Mouse (Mus musculus) left cerebral cortex, adult 11 months (tissue): Measurements from ENCODE around the gene Gdf2.
A peak's percentile ranks its signal among the peaks of the same experiment; 100 is the strongest.

Experiments used
- DNase-seq: peaks from one replicate; pipeline ENCODE4 v3.0.0; 2022; ENCODE audit warnings: low spot score

Gdf2 gene

DNA sequence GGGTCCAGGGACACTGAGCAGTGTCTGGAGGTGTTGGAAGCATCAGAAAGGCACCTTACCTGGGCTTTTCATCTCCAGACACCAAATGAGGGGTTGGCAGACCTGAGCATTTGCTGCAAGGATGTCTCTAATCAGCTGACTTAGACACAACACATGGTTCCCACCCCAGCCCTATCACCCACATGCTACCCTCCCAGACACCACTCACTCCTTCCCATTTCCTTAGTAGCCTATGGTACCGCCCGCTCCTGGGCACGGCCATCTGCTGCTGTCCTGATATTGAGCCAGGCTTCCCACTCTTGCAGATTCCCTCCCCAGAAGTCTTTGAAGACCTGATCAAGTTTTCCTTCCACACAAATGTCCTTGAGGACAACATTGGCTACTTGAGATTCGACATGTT is 17.3 kb downstream of the Gdf2 start:
- no peak for DNase-seq

DNA sequence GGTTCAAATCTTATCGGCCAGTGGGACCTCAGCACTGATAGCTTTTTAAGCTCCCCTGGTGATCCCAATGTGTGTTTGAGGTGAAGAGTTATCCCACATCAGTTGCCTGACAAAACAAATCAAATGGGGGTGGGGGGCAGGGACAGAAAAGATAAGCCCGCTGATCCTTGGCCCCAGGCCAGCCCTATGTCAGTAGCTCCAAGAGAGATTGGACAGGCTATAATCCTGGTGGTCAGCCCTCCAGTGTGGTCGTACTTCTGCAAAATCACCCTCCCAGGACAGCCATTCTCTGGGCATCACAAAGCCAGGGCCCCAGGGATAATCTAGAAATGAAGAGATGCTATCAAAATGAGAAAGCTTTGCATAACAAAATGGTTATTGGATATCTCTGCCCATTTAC is 18.0 kb downstream of the Gdf2 start:
- DNase-seq: no peak

DNA sequence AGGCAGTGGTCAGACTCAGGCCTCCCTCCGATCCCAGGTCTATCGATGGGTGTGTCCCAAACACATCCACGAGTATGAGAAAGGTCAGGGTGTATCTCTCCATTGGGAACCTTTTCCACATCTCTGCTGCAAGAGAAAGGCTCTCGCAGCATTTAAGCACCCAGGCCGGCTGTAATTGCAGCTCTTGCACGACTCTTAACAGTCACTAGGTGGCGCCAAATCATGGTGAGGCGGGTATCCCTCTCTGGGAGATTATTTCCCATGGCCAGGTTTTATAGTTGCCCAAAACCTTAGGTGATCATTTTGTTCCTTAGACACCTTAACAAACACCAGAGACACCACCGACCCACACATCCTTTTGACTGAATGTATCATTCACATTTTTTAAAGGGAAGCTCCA is 18.5 kb downstream of the Gdf2 start:
- DNase-seq: peak; percentile 40

DNA sequence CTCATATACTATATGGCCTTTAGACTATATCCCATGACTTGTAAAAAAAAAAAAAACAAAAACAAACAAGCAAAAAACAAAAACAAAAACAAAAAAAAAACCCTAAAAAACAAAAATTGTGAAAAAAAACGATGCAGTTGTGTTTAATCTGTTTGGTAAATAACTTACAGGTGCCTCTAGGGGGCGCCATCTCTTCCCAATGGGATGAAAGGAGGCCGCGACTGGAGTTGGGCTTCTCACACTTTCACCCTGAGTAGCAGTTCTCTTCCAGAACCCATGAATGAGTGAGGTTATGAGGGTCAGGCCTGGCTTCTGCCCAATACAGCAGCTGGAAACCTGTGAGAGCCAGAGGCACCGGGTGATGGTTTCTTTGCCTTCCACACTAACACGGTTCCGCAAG is 24.8 kb downstream of the Gdf2 start:
- DNase-seq: no peak

DNA sequence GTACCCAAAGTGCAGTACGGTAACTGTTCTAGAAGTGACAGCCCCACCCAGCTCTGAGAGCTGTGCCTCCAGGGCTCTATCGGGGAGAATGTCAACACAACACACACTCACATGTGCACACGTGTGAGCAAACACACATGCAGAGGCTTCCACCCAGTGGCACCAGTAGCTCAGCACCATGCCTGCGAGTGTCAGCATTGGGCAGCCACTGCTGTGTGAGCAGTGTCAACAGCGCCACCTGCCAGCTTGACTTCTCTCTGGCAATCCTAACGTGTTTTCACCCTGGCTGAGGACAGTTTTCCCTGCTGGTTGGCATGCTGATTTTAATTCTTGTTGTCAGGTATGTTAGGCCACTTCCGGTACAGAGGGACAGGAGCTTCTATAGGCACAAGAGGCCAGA is 31.8 kb downstream of the Gdf2 start:
- no peak for DNase-seq

DNA sequence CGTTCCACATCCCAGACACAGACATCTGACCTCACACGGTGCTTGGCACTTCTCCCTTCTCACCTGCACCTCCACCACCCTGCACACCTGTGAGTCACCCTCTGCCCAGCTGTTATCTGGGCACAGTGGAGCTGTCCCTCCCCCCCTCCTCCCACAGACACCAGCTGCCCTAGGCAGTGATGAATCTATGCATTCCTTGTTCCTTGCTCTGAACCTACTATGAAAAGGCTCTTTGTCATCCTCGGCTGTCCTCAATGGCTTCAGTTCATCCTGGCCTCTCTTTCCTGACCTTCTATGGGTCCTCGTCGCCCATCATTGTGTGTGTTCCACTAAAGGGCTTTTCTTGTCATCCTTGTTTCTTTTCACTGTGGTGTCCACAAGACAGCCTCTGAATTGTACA is 33.9 kb downstream of the Gdf2 start:
- peak; percentile 26 for DNase-seq

DNA sequence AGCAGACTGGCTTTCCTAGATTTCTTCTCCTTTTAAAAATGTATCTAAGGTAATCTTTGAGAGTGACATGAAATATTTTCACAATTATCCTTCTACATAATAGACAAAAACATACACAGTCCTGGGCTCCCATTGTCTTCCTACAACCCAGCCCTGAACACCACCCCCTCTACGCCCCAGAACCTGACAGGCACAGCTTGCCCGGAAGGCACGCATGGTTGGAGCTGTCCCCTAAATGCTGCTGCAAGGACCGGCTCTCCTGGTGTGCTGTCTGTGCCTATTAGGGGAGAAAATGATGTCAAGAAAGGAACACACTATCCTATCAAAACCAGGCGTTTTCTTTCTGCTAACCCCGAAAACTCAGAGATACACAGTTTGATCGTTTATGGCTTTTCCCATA is 36.9 kb downstream of the Gdf2 start:
- DNase-seq: no peak

DNA sequence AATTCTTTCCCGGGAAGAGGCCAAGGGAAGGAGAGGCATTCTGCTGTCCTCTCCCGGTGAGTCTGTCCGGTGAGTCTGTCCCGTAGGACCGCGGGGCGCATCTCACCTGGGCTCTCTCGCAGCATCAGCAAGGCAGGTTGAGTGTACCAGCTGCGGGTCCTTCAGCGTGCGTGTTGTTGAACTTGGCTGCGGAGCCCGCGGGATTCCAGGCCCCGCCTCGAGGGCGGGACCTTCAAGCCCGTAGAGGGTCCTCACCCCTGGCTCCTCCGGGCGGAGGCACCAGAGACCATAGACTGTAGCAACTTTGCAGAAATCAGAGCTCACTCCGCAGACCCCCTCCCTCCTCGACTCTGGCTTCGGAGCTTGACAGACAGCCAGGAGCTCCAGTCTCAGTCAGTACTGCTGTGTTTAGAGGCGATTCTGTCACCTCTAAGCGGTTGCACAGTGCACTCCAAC is 37.8 kb downstream of the Gdf2 start, which contains the start of gene Zfp488:
TSS of gene Zfp488 (minus strand) at position 161 of the 456 bp plus-strand sequence.
- no peak for DNase-seq

DNA sequence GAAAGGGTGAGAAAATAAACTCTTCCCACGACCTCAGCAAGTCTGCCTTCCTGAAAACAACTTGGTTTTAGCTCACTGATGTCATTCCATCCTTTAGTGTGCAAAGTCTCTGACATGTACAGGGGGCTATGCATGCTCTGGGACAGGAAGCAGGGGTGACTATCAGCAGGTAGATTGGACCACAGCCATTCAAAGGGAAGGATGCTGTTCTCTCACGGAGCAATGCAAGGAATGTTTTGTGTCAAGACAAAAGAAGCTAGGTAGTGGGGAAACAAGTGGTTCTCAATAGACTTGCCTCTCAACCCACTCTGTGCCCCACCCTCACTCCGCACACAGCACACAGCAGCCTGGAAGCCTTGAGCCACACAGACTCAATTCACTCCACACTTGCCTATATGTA is 48.4 kb downstream of the Gdf2 start:
- no peak for DNase-seq

DNA sequence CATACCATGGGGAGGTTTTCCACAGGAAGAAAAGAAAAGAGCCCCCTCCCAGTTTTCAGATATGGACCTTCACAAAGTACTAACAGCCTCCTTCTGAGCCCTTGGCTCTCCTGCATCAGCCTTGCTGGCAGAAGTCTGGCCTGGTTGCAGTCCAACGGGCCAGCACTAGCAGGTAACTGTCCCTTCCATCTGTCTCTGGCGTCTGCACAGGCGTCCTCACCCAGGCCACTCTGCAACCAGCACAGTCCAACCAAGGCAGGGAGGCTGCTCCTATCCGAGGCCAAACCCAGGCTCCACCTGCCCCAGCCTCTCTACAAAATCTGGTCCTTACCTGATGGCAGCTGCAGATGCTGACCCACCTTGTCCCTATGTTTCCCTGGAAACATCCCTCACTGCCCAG is 51.1 kb downstream of the Gdf2 start:
- DNase-seq: no peak

DNA sequence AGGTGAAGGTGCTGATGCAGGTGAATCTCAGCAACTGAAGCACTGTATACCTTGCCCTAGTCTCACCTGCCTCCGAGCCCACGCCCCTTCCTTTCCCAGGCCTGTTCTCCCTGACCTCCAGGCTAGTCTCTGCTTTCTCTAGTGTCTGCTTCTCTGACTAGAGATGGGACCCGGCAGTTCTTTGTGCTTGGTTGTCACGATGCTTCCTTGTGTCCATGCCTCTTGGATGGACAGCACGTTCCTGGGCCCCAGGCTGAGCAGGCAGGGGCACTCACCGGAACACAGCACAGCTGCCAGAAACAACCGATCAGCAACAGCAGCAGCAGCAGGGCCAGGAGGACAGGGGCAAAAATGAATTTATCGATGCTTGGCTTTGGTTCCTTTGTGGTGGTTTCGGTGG is 52.2 kb downstream of the Gdf2 start:
- no peak for DNase-seq

DNA sequence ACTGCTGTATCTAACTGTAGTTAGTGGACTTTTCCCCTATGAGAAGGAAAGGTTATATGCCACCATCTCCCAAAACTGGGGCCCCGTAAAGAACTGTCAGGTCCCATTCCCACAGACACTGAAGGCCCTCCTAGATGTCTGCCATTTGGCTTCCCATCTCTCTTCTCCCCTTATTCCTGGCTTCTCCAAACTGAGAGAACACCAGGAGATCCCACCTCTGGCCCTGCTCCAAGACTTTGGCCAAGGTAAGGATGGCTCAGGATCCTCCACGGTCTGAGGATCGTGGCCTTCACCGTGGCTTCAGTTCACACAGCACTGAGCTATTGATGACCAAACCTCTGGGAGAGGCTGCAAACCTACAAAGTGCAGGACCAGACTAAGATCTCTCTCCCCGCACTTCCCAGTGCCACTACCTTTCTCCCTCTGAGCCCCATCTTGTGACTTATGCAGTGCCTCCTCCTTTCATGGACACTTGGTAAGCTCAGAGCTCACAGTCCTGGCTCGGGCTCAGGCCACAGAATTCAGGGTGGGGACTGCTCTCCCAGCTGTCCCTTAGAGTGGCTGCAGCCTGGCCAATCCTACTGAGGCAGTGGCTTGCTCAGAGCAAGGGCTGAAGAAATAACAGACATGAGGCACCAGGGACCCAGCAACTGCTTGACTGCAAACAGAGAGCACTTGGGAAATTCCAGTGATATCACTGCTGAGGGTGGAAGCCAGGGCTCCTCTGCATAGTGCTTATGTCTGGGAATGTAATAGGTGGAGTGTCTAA is 52.9 kb downstream of the Gdf2 start:
- DNase-seq: no peak
